Mouse (Mus musculus): ENCODE measurements around the gene Otud7b. TPM values are rescaled to one million over a fixed set of nuclear protein-coding genes. Genes with fewer than 3 reads are reported as not detected.
A peak's percentile ranks its signal among the peaks of the same experiment; 100 is the strongest.

Gene Otud7b
- total RNA-seq (2014; rRNA removed) (8.9 and 11.9 TPM in 2 replicates), polyA plus RNA-seq (2012; rRNA removed) (5.9 and 6.8 TPM in 2 replicates)

DNA sequence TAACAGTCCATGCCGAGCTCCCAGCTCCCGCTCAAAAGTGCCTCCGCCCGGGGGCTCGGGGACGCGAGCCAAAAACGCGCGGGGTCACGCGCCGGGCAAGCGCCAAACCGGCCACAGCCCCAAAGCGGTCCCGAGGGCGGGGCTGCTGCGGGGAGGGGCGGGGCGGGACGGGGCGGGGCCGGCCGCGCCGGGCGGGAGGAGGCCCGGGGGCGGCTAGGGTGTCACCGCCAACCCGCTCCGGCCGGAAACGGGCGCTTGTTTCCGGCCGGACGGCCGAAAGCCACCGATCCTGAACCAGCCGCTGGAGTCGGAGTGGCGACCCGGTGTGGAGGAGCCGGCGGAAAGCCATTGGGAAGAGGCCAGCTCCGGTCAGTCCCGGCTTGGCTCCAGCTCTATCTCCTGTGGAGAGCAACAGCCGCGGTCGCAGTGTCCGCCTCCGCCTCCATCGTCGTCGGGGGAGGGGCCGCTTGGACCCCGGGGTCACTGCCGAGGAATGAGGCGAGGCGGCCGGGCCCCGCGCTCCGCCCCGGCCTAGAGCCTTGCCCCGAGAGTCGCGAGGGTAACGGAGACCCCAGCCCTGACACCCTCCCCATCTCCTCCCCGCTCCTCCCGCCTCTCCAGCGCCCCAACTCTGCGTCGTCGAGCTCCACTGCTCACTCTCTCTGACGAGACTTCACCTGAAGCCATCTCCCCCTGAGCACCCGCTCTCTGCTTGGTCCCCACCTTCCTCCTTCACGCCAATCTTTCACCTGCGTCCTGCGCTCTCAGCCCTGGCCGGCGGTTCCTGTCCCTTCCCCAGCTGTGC, at the start of gene Otud7b:
Otud7b (plus strand) TSS at position 267 of the 805 bp plus-strand sequence.
- DNase-seq (ENCODE audit: extremely low read depth, low read depth, low spot score): peak; percentile 79
- TF ChIP-seq POLR2A (IDR thresholded peaks at IDR 0.05; ENCODE audit: extremely low read depth, insufficient read depth, low read length): peak; percentile 68; the same call in 1 of the 2 replicates
- TF ChIP-seq CTCF (IDR thresholded peaks at IDR 0.05; ENCODE audit: low read depth, low read length): no peak

DNA sequence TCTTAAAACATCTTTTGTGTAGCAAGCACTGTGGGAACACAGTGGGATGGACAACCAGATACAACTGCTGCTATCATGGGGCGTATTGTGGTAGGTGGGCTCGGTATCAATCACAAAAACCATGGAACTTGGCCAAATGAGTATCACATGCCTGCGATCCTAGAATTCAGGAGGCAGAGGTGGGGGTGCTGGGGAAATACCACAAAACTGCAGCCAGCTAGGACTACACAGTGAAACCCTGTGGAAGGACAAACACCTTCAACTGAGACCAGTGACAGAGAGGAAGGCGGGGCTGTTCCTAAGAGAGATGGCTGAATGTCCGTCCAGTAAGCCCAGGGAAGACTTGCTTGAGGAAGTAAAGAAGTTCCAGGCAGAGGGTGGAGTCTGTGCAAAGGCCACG, 49.0 kb upstream of the Otud7b start:
- DNase-seq (ENCODE audit: extremely low read depth, low read depth, low spot score): no peak
- no peaks in the 10 kb centered on the region for H3K36me3 ChIP-seq (ENCODE audit: control insufficient read depth, insufficient read depth, low read length)
- peaks cover 3% of the 10 kb centered on the region; the same call in 1 of the 2 replicates for H3K4me1 ChIP-seq (ENCODE audit: control insufficient read depth, insufficient read depth, low read length)
- 88% methylated on average over 6 of the region's 6 CpGs for WGBS
- H3K27ac ChIP-seq (replicated peaks; ENCODE audit: insufficient read depth, low read depth, low read length): no peak overlapping the region
- TF ChIP-seq CTCF (IDR thresholded peaks at IDR 0.05; ENCODE audit: low read depth, low read length) (no peak), POLR2A (IDR thresholded peaks at IDR 0.05; ENCODE audit: extremely low read depth, insufficient read depth, low read length) (no peak)
- H3K79me2 ChIP-seq (ENCODE audit: control insufficient read depth, insufficient read depth, low read length): no peaks in the 10 kb centered on the region
- no peak overlapping the region for H3K4me3 ChIP-seq (ENCODE audit: insufficient read depth, low read depth, low read length)
- H3K9ac ChIP-seq (ENCODE audit: low read depth, low read length): no peak overlapping the region
- H3K27me3 ChIP-seq (ENCODE audit: control insufficient read depth, insufficient read depth, low read length): no peaks in the 10 kb centered on the region

More for the DNA sequence above, at the start of gene Otud7b:
- Histone ChIP-seq H3K9ac (ENCODE audit: low read depth, low read length) (peak within 1 kb of the TSS; percentile 88), H3K4me1 (ENCODE audit: control insufficient read depth, insufficient read depth, low read length) (peaks cover 8% of the 10 kb centered on the region), H3K36me3 (ENCODE audit: control insufficient read depth, insufficient read depth, low read length) (no peaks in the 10 kb centered on the region), H3K4me3 (ENCODE audit: insufficient read depth, low read depth, low read length) (peak within 1 kb of the TSS; percentile 84), H3K27ac (replicated peaks; ENCODE audit: insufficient read depth, low read depth, low read length) (peak within 1 kb of the TSS; percentile 84), H3K27me3 (ENCODE audit: control insufficient read depth, insufficient read depth, low read length) (no peaks in the 10 kb centered on the region), H3K79me2 (ENCODE audit: control insufficient read depth, insufficient read depth, low read length) (peaks cover 13% of the 10 kb centered on the region)
- under 1% methylated on average over 83 of the region's 84 CpGs for WGBS

DNA sequence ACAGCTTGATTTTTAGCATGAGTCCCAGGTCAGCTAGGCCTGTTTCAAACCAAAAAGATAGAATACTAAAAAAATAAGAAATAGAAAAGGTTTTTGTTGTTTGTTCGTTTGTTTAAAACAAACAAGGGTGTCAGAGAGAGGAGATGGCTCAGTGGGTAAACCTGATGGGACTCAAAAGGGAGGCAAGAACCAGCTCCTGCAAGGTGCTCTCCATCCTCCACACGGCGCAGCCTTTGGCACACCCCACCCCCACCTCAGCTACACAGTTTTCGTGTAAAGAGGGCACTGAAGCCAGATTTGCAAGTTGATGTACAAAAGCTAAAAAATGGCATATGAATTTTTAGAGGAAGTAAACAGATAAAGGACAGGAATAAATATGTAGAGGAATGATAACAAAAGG, 48.3 kb upstream of the Otud7b start:
- no peak overlapping the region for H3K9ac ChIP-seq (ENCODE audit: low read depth, low read length)
- TF ChIP-seq CTCF (IDR thresholded peaks at IDR 0.05; ENCODE audit: low read depth, low read length) (no peak), POLR2A (IDR thresholded peaks at IDR 0.05; ENCODE audit: extremely low read depth, insufficient read depth, low read length) (no peak)
- H3K27ac ChIP-seq (replicated peaks; ENCODE audit: insufficient read depth, low read depth, low read length): no peak overlapping the region
- H3K4me3 ChIP-seq (ENCODE audit: insufficient read depth, low read depth, low read length): no peak overlapping the region
- no peaks in the 10 kb centered on the region for H3K27me3 ChIP-seq (ENCODE audit: control insufficient read depth, insufficient read depth, low read length)
- no peaks in the 10 kb centered on the region for H3K36me3 ChIP-seq (ENCODE audit: control insufficient read depth, insufficient read depth, low read length)
- 80% methylated on average over 4 of the region's 4 CpGs for whole genome bisulfite sequencing
- H3K79me2 ChIP-seq (ENCODE audit: control insufficient read depth, insufficient read depth, low read length): no peaks in the 10 kb centered on the region
- peaks cover 3% of the 10 kb centered on the region; the same call in 1 of the 2 replicates for H3K4me1 ChIP-seq (ENCODE audit: control insufficient read depth, insufficient read depth, low read length)
- DNase-seq (ENCODE audit: extremely low read depth, low read depth, low spot score): no peak

GRCm38 (mm10) chr3:96057747-96058204, 46.6 kb upstream of the Otud7b start:
- Histone ChIP-seq H3K27ac (replicated peaks; ENCODE audit: insufficient read depth, low read depth, low read length) (peak overlapping the region; percentile 11; the same call in 1 of the 2 replicates), H3K27me3 (ENCODE audit: control insufficient read depth, insufficient read depth, low read length) (no peaks in the 10 kb centered on the region), H3K9ac (ENCODE audit: low read depth, low read length) (peak overlapping the region; percentile 65), H3K4me1 (ENCODE audit: control insufficient read depth, insufficient read depth, low read length) (peaks cover 3% of the 10 kb centered on the region; the same call in 1 of the 2 replicates), H3K4me3 (ENCODE audit: insufficient read depth, low read depth, low read length) (peak overlapping the region; percentile 80), H3K79me2 (ENCODE audit: control insufficient read depth, insufficient read depth, low read length) (no peaks in the 10 kb centered on the region), H3K36me3 (ENCODE audit: control insufficient read depth, insufficient read depth, low read length) (no peaks in the 10 kb centered on the region)
- TF ChIP-seq POLR2A (IDR thresholded peaks at IDR 0.05; ENCODE audit: extremely low read depth, insufficient read depth, low read length) (peak; percentile 36; the same call in 1 of the 2 replicates), CTCF (IDR thresholded peaks at IDR 0.05; ENCODE audit: low read depth, low read length) (no peak)
- peak; percentile 82 for DNase-seq (ENCODE audit: extremely low read depth, low read depth, low spot score)
- under 1% methylated on average over 26 of the region's 26 CpGs for WGBS

GRCm38 (mm10) chr3:96058231-96058896, 46.0 kb upstream of the Otud7b start, which contains the start of gene Vps45:
TSS of gene Vps45 (minus strand) at chr3:96058466.
- Histone ChIP-seq H3K36me3 (ENCODE audit: control insufficient read depth, insufficient read depth, low read length) (no peaks in the 10 kb centered on the region), H3K27me3 (ENCODE audit: control insufficient read depth, insufficient read depth, low read length) (no peaks in the 10 kb centered on the region), H3K9ac (ENCODE audit: low read depth, low read length) (peak within 1 kb of the TSS; percentile 65), H3K27ac (replicated peaks; ENCODE audit: insufficient read depth, low read depth, low read length) (peak within 1 kb of the TSS; percentile 11; the same call in 1 of the 2 replicates), H3K79me2 (ENCODE audit: control insufficient read depth, insufficient read depth, low read length) (no peaks in the 10 kb centered on the region), H3K4me3 (ENCODE audit: insufficient read depth, low read depth, low read length) (peak within 1 kb of the TSS; percentile 80), H3K4me1 (ENCODE audit: control insufficient read depth, insufficient read depth, low read length) (peaks cover 3% of the 10 kb centered on the region; the same call in 1 of the 2 replicates)
- 4% methylated on average over 18 of the region's 18 CpGs for WGBS
- peak; percentile 68 for DNase-seq (ENCODE audit: extremely low read depth, low read depth, low spot score)
- TF ChIP-seq CTCF (IDR thresholded peaks at IDR 0.05; ENCODE audit: low read depth, low read length): no peak
- TF ChIP-seq POLR2A (IDR thresholded peaks at IDR 0.05; ENCODE audit: extremely low read depth, insufficient read depth, low read length): no peak
